Mouse (Mus musculus) left cerebral cortex, postnatal 36 days (tissue): ENCODE data around the gene Paics. TPM values are rescaled to one million over a fixed set of nuclear protein-coding genes. Genes with fewer than 3 reads are reported as not detected.
A peak's percentile ranks its signal among the peaks of the same experiment; 100 is the strongest.

Source experiments
- DNase-seq, 2 experiments: peaks; one replicate each; pipeline ENCODE4 v3.0.0; 2021 to 2022; ENCODE audit warnings: low spot score in 2 of 2, mixed read lengths in 1 of 2
- intact Hi-C: fragments of 180-260 bp; cut with DNase I; formaldehyde crosslinking; loops from one replicate; pipeline ENCODE4 v1.15.1; 2025
- total RNA-seq, 2 experiments: library from RNA; stranded (reverse); gene quantifications; 2 replicates each; pipeline ENCODE4 v1.2.3; 2021

The Paics gene
- total RNA-seq, 2 experiments from 2014 or later: 87.8 to 95.7 TPM

GRCm38 (mm10) chr5:76998416-76998815 lies 47.3 kb downstream of the Paics start:
- intact Hi-C loops: loop anchor here (5.0 to 10.0 kb wide), 3 partner anchors 174 to 326 kb away; no protein-coding TSS in a partner anchor
- no peak for DNase-seq

GRCm38 (mm10) chr5:77001192-77001591 lies 50.1 kb downstream of the Paics start:
- intact Hi-C loops: no loop called here
- no peak for DNase-seq

GRCm38 (mm10) chr5:77004051-77004821 lies 53.1 kb downstream of the Paics start, which contains the start of gene Arl9:
Arl9 (plus strand) TSS chr5:77004055.
- no peak for DNase-seq
- intact Hi-C loops: no loop called here

GRCm38 (mm10) chr5:77010352-77010751 lies 59.2 kb downstream of the Paics start:
- DNase-seq: no peak
- intact Hi-C loops: no loop called here

GRCm38 (mm10) chr5:77011082-77011481 lies 60.0 kb downstream of the Paics start:
- no peak for DNase-seq
- intact Hi-C loops: no loop called here

GRCm38 (mm10) chr5:77013171-77013570 lies 62.1 kb downstream of the Paics start:
- no peak for DNase-seq
- intact Hi-C loops: no loop called here

GRCm38 (mm10) chr5:77015544-77016482 lies 64.7 kb downstream of the Paics start, which contains the start of gene Thegl:
Thegl (plus strand) TSS chr5:77016023.
- peak; percentile 66 to 67 for DNase-seq
- intact Hi-C loops: no loop called here

Other genes with a start within 250 kb of the Paics start
- 10 to 100 TPM; 22.8 to 25.0 TPM for gene Aasdh, start 45.8 kb upstream of the Paics start, total RNA-seq
- gene Ppat, start 271 bp downstream of the Paics start, total RNA-seq: 10 to 100 TPM; 17.3 to 18.7 TPM
- 100 to 1,000 TPM in 1 of 2 experiments, 10 to 100 TPM in 1; 95.5 to 105 TPM for gene Srp72, start 23.4 kb downstream of the Paics start, total RNA-seq
- not detected for gene Arl9, start 52.7 kb downstream of the Paics start, total RNA-seq
- under 1 TPM; 0.29 to 0.39 TPM for gene Thegl, start 64.7 kb downstream of the Paics start, total RNA-seq
- gene Hopx, start 163.8 kb downstream of the Paics start, total RNA-seq: 10 to 100 TPM; 28.6 to 28.8 TPM